Mouse (Mus musculus) cerebellum, adult 9-10 months (tissue): Measurements from ENCODE around the gene Plpp1.

Experiments used
- DNase-seq: peaks from one replicate; pipeline ENCODE4 v3.0.0; 2022

Plpp1 gene

GRCm38 (mm10) chr13:112822413-112822812 is 21.8 kb downstream of the Plpp1 start:
- no peak for DNase-seq

- no peak for DNase-seq
These were observed 22.8 kb downstream of the Plpp1 start for GRCm38 (mm10) chr13:112823236-112823910.

GRCm38 (mm10) chr13:112823911-112824648 is 23.5 kb downstream of the Plpp1 start:
- no peak for DNase-seq

GRCm38 (mm10) chr13:112825479-112825878 is 24.9 kb downstream of the Plpp1 start:
- no peak for DNase-seq

- no peak for DNase-seq
These were observed 29.0 kb downstream of the Plpp1 start for GRCm38 (mm10) chr13:112829619-112830018.

- DNase-seq, result no peak
These were observed 32.0 kb downstream of the Plpp1 start for GRCm38 (mm10) chr13:112832589-112832988.

- DNase-seq, result no peak
These were observed 32.8 kb downstream of the Plpp1 start for GRCm38 (mm10) chr13:112833253-112833894.

GRCm38 (mm10) chr13:112833895-112834263 is 33.3 kb downstream of the Plpp1 start:
- peak; percentile 36 for DNase-seq

GRCm38 (mm10) chr13:112835113-112835512 is 34.5 kb downstream of the Plpp1 start:
- DNase-seq, result no peak

GRCm38 (mm10) chr13:112836951-112837350 is 36.4 kb downstream of the Plpp1 start:
- DNase-seq, result no peak

- DNase-seq, result no peak
These were observed 37.1 kb downstream of the Plpp1 start for GRCm38 (mm10) chr13:112837621-112838155.

GRCm38 (mm10) chr13:112838562-112839232 is 38.1 kb downstream of the Plpp1 start:
- no peak for DNase-seq

GRCm38 (mm10) chr13:112840241-112841087 is 39.9 kb downstream of the Plpp1 start:
- DNase-seq, result no peak

- no peak for DNase-seq
These were observed 45.3 kb downstream of the Plpp1 start for GRCm38 (mm10) chr13:112845931-112846330.

GRCm38 (mm10) chr13:112853710-112854316 is 53.2 kb downstream of the Plpp1 start:
- DNase-seq, result no peak

GRCm38 (mm10) chr13:112854402-112854801 is 53.8 kb downstream of the Plpp1 start:
- DNase-seq, result no peak

GRCm38 (mm10) chr13:112857921-112858320 is 57.3 kb downstream of the Plpp1 start:
- DNase-seq, result no peak

GRCm38 (mm10) chr13:112859574-112860134 is 59.1 kb downstream of the Plpp1 start:
- no peak for DNase-seq

- no peak for DNase-seq
These were observed 59.8 kb downstream of the Plpp1 start for GRCm38 (mm10) chr13:112860370-112860769.

GRCm38 (mm10) chr13:112860911-112861310 is 60.3 kb downstream of the Plpp1 start:
- DNase-seq, result no peak

GRCm38 (mm10) chr13:112861825-112862306 is 61.3 kb downstream of the Plpp1 start:
- no peak for DNase-seq
